Mouse (Mus musculus) embryo, embryonic 10.5 days (tissue): ENCODE data around the gene Fndc3b.
A peak's percentile ranks its signal among the peaks of the same experiment; 100 is the strongest.

Experiments
- DNase-seq: peaks from one replicate; pipeline ENCODE4 v3.0.0-alpha.2; 2015; ENCODE audit warnings: low spot score

Fndc3b gene

DNA sequence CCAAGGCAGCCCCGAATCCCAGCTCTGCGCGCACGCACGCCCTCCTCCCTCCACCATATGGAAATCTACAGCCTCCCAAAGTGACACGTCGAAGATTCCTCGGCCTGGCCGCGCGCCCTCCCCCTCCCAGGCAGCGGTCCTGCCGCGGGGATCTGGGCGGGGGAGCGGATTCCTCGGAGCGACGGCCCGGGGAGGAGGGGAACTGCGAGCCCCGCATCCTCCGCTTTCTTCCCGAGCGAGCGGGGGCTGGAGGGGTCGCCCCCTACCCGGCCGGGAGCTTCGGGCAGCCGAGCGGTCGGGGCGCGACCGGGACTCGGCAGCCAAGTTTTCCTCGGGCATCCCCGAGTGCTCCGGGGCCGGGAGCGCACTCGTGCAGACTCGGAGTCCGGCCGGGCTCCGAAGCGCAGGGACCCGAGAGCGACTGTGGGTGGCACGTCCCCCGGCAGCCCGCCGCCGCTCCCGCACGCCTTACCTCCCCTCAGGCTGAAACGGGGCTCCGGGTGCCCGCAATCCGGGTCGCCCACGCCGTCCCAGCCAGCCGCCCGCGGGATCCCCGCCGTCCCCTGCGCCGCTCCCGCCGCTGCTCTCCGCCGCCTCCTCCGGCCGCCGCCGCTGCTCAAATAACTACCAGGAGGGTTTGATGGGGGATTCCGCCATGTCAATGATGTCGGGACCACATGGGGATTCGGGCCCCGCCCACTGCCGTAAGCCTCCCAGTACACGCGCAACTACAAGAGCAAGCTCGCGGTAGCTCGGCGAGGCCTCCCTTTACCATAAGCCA, at the start of gene Fndc3b:
Gene Fndc3b (minus strand): TSS at position 660 of the 781 bp plus-strand sequence.
- DNase-seq = peak; percentile 97

DNA sequence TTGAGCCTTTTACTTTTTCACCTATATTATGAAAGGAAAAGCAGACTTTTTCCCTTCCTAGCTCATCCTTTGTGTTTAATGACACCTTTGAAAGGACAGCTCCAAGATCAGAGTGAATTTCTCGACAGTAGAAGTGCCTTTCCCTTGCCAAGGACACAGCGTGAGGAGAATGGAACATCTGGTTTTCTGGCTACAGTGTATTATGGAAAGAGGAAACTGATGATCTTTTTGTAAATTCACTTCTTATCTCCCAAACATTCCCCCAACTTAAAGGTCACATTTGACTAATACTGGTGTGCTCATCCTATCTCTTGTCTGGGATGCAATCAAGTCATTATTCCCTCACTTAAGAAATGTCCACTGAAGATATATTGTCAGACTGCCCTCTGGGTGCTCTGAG, 49.2 kb upstream of the Fndc3b start:
- no peak for DNase-seq

DNA sequence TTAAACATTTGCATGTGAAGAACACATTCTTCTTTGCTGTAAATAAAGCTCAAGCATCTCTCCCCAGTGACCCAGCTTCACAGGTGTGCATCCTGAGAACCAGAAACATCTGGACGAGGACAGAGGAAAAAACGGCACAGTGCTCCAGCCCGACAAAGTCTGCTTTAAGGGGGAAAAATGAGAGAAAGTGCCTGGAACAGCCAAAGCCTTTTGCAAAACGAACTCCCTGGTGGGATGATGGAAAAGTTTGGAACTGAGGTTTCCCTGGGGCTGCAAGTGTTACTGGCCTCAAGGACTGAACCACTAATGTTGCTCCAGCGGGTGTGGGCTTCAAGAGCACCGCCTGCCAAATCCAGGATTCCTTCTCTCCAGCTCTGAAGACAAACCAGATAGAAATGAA, 47.9 kb upstream of the Fndc3b start:
- DNase-seq = no peak

DNA sequence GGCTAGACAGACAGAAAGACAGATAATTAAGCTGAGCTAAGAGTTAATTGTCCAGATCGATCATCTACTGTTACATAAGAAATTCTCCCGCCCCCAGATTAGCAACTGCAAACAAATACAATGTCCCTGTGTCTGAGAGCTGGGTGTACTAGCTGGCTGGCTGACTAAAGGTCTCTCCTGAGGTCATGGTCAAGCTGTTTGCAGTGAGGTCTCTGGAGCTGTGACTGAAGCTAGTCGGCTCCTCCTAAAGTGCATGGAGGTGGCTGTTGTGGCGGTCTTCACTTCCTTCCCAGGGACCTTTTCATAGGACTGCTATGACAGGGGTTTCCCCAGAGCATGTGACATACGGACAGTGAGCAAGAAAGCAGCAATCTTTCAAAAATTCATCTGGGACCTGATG, 40.5 kb upstream of the Fndc3b start:
- DNase-seq = no peak

DNA sequence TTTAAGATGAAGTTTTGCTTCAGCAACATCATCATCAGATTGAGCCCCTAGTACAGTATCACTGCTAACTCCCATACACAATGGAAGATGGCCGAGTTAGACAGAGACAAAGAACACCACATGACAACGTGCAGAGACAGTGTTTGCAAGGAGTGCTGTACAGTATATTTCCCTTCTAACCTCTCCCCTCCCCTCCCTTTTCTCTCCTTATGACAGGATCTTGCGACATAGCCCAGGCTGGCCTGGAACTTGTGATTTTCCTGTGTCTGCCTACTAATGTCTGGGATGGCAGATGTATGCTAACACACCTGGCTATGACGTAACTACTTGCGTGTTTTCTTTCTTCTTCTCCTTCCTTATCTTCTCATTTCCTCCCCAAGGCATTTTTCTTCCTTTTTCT, 40.0 kb upstream of the Fndc3b start:
- DNase-seq = no peak

DNA sequence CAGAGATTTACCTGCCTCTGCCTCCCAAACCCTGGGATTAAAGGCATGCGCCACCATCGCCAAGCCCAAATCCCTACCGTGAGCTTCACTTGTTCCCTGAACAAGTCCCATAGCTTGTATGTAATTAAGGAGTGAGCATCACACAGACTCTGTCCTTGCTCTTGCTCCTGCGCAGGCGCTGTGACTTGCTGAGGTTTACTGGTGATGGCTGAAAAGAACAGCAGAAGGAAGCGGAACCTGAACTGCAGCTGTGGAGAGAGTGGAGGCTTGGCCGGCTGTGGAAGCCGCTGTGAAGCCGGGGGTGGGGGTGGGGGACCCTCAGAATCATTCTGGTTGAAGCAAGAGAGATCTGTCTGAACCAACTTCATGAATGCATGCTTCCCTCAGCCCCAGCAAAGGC, 34.5 kb upstream of the Fndc3b start:
- no peak for DNase-seq

DNA sequence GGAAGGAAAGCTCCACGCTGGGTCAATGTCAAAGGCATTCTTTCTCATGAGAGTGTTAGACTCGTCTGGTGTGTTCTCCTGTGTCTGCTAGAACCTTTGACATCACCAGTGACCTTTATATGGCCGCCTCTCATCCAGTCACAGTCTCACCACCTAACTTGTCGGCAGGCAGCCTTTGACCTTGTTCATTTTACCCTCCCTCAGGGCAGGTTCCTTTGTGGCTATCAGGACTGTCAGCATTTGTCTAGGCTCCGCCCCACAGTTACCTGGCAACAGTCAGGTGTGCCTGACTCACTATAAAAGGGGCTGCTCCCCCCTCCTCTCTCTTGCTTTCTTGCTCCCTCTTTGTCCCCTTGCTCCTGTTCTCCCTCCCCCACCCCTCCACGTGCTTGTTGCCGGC, 33.6 kb upstream of the Fndc3b start:
- DNase-seq = peak; percentile 10

DNA sequence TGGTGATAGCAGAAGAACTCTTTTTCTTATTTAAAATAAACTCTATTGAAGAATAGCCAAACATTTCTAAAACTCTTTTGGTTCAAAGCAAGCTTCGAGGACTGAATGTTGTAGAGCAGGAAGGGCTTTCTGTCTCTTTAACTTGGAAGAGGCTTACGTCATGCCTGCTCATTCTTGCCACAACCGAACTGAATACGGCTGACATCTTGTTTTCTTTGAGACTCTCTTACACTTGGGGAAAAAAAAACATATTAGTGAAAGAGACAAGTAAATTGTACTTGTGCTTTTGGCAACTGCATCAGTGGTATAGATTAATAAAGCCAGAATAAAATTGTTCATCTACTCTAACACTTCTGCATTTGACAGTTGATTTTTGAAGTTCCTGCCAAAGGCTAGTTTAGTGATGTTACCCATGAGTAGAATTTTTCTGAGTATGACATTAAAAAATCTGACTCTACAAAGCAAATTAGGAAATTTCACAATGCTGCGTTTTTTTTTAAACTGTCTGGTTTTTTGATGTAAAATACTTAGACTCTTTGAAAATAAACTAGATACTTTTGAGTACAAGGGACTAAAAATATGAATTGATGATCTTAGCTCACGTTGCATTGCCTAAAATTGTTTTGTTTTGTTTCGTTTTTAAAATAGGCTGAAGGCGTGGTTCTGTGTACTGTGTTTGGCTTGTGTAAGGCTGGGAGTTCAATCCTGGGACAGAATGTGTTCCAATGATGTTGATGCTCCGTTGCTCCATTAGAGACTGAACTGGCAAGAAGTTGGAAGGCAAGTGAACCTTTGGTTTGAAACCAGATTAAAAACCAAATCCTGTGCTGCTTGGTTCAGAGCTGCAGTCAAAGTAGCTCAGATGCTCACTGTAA, 32.4 kb upstream of the Fndc3b start:
- no peak for DNase-seq

DNA sequence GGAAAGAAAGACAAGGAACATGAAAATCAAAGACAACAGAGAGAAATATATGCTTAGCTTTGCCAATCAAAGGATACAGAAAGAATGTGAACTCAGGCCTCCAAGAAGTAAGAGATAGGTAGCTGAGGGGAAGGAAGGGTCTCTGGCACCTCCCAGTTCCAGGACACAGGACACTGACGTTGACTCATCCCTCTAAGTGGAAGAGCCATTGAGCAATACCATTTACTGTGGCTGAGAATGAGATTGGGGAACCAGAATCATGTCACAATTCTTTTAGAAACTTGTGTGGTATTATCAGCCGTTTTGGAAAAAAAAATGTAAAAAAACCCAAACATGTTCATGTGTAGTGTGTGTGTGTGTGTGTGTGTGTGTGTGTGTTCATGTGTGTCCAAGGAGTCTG, 31.0 kb upstream of the Fndc3b start:
- DNase-seq = no peak

DNA sequence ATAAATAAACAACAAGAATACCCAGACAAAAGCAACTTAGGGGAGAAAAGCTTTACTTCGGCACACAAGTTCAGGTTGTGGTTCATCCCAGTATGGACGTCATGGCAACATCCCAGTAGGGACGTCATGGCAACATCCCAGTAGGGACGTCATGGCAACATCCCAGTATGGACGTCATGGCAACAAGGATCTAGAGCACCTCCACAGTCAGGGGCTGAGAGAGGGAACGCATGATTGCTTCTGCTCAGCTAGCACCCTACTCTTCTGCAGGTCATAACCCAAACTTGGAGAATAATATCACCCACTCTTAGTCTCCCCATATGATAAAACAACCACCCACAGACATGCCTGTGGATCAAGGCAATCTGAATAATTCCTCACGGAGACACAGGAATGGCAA, 29.0 kb upstream of the Fndc3b start:
- no peak for DNase-seq

DNA sequence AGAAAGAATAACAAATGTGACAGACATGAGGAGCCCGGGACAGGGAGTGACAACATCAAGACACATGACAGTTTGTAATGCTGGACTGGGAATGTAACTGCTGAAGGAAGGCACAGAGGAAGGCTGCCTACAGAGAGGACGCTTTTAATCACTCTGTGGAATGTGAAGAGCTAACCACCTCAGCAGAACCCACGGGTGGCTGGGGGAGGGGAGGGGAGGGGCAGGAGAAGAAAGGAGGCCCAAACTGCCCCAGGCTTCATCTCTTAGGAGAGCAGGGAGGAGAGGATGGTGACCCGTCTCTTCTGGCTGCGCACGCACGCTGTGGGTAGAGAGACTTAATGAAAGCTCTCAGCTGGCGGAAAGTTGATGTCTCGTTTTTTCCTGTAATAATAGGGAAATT, 25.1 kb upstream of the Fndc3b start:
- peak; percentile 34 for DNase-seq

DNA sequence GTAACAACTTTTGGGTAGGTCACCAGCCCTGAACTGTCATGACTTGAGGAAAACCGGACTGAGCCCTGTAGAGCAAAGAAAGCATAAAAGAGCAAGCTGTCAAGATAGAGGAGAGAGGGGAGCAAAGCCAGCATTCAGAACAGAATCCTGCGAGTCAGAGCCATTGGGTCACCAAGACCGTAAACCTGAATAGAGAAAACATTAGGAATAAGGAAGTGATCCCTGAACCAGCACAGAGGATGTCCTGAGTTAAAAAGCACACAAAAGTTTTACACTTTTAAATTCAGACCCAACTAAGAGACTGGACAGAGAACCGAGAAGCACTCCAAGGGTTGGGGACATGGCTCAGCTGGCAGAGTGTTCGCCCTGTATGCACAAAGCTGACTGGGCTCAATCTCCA, 24.0 kb upstream of the Fndc3b start:
- DNase-seq = no peak

DNA sequence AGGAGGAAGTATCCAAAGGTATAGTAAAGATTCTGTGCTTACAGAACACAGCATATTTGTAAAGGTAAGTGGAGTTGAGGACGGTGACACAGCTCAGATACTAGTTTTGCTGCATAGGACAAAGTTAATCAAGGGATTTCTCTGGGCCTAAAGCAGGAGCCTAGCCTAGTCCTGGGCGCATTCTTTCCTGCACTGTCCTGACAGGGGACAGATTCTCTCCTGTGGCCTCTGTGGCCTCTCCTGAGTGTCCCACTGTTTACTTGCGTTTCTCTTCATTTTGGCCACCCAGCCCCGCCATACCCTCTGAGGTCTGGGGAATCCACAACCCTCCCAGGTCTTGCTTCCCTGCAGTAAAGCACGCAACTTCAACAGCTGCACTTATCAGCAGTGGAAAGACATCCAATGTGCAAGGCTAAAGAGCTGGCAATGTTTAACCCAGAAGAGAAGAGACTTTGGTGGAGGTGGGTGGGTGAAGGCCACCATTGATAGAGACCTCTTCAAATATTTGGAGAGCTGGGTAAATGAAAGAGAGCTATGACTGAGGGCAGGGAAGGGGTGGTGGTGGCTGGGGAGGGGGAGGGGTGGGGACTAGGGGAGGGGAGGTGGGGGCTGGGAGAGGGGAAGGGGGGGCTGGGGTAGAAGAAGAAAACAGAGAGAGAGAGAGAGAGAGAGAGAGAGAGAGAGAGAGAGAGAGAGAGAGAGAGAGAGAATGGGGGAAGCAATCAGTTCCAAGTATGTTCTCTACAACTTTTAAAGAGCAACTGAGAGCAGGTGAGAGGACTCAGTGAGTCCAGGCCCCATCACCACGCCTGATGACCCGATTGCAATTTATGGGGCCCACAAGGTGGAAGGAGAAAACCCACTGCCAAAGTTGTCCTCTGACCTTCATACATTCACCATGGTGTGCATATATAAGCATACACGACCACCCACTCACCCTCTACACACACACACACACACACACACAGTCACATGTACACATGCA, 18.0 kb upstream of the Fndc3b start:
- no peak for DNase-seq

DNA sequence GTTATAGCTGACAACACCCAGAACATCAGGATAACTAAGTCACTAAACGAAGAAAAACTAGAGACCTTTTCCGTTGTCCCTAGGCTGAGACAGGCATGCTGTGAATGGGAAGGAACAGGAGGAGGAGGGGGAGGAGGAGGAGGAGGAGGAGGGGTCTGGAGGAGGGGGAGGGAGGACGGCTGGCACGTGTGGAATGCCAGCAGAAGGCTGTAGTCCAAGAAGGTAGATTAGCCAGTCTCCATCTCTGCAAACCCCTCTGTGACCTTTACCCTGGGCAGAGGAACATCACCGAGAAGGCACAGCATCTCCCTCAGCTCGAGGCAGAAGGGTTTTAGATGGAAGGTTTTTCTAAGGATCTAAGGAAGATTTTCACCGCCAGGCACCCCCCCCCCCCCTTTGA, 17.1 kb upstream of the Fndc3b start:
- peak; percentile 35 for DNase-seq

DNA sequence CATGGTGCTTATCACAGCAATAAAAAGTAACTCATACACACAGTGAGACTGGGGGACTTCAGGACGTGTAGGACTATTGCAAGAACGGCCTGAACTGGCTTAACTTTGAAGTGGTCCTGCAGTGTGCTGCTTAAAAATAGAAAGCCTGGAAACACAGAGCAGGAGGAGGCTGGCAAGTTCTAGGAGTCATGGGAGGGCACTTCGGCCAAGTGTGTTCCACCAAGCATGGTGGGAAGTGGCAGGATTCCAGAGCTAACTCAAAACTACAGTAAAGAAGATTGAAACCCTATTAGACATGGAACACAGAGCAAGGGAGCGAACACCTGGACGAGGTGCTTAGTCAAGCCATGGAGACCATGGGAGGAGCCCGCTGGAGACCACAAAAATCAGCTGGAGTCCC, 14.6 kb upstream of the Fndc3b start:
- DNase-seq = no peak

DNA sequence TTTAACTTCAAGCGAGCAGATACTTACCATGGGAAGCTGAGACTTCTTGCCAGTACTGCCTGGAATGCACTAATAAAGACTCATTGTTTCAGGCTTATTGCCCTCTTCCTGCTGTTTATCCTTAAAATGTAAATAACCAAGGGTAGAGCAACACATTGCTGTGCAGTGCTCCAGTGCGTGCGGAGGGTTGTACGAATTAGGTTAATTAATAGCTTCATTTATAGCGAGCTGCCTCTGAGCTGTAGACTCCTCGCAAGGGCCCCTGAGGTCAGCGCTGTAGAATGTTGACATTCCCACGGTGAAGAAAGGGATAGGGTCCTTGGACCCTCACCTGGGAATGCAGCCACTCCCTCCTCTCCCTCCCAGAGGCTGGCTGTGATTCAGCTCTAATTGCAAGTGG, 13.1 kb upstream of the Fndc3b start:
- DNase-seq = no peak

DNA sequence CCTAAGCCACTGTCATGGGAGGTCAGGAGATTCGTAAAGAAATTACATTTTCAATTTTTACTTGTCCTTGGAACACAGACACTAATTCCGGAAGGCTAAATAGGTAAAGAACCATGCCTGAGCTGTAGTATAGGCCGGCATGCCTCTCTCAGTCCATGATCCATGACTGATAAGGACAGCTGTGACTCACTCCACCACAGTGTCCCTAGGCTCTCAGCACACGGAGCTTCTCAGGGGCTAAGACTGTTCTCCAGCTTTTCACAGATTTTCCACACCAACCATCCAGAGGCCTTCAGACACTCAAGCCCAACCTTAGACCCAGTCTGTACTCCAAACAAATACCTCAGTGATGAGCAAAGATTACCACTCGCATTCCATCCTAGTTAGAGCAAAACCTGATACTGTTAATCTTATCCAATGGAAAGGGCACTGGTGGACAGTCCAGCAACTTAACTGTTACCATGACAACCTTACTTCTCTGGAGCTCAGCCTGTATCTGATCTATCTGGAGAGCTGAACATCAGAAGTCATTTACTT, 7.8 kb upstream of the Fndc3b start:
- DNase-seq = no peak

DNA sequence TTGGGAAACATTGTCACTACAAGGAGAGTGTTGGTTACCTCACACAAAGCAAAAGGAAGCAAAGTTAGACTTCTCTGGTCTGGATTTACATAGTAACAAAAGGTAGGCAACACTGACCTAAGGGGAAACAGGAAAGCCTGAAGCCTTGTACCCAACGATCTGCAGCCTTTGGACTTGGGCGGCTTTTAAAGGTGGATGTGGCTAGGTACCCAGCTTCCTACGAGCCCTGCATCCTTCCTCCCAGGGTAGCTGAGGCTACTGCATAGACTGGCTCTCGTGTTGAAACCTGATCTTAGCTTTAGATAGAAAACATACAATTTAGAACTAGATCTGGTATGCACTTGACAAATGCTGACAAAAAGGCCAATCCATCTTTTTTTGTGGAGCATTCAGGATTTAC, 2.9 kb upstream of the Fndc3b start:
- no peak for DNase-seq

DNA sequence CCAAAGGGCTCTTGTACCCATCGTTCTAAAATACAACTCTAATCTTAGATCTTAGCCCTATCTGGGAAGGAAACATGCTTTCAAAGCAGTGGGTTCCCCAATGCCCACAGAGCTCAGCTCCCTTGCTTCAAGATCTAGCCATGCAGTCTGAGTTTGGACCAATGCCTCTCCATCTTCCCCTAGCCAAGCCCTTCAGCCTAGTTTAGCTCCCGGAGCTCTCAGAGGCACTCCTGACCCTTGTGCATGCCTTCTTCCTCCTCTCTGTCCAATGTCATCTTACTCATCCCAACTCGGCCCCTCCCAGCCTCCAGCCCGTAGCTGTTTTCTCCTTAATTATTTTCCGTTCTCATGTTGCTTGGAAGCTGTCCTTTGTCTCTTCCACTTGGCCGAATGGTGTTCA, 1.3 kb upstream of the Fndc3b start:
- no peak for DNase-seq

DNA sequence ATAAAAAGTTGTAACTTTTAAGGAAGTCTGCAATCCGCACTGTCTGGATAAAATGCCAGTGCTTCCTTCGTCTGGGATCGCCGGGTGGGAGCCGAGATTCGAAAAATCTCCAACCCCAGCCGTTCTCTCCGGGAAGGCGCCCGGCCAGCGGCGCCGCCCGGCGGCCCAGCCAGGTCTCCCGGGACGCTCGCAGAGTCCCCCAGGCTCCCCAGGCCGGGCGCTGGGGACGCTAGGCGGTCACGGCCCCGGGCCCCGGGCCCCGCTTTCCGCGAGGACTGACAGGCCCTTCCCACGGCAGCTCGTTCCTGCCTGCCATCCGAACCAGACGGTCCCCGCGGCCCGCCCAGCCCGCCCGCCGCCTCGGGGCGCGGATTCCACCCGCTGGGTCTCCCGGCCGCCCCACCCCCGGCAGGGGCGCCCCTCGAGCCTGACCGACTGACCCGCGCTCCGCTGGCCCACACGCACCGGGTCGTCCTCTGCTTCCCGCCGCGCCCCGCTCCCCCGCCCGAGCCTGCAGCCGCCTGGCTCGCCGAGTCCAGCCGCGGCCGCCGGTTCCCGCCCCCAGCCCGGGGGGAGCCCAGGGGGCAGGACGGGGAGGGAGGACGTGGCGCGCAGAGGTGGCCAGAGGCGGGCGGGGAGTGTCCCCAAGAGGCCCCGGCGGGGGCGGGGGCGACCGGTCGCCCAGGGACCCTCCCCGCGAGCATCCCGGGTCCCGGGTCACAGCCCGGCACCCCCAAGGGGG, 1.0 kb downstream of the Fndc3b start:
- peak; percentile 67 for DNase-seq
